ENCODE assay signal across 21 mouse cellular contexts in genomic region chr3:88975012-88975411, GRCm38 (mm10). TPM values are rescaled to one million over a fixed set of nuclear protein-coding genes. Genes with fewer than 3 reads are reported as not detected.
DNase-seq lines count a peak whose midpoint lies in the region; ATAC-seq lines count a peak whose summit lies in the region.
"Had no signal": no experiment of that assay in that cellular context is flagged by ENCODE, and none has a peak within 500 bp of the region (broad histone marks: within the 10 kb centered on the region; RNA-seq: fewer than 3 reads in every experiment).

No protein-coding gene starts in this region.

- peak overlapping the region; percentile 15; the same call in 1 of the 2 replicates for H3K27ac ChIP-seq in neural tube, embryonic 15.5 days (replicated peaks)
- peak overlapping the region; percentile 42 for H3K27ac ChIP-seq in forebrain, embryonic 15.5 days (replicated peaks)
- no peak overlapping the region for H3K27ac ChIP-seq in liver, embryonic 11.5 days (ENCODE audit: low read depth, low read length)
- H3K27ac ChIP-seq: embryonic facial prominence, embryonic 12.5 days; heart, adult 2 months; heart, embryonic 15.5 days; hindbrain, embryonic 13.5 days; intestine, embryonic 15.5 days had no signal

- WGBS in neural tube, embryonic 15.5 days: 72% methylated on average over 2 of the region's 2 CpGs
- 51% methylated on average over 2 of the region's 2 CpGs for WGBS in forebrain, embryonic 15.5 days
- 89% methylated on average over 2 of the region's 2 CpGs for whole genome bisulfite sequencing in liver, embryonic 11.5 days

- H3K9ac ChIP-seq in neural tube, embryonic 15.5 days (replicated peaks): no peak overlapping the region
- no peak overlapping the region for H3K9ac ChIP-seq in forebrain, embryonic 15.5 days (replicated peaks)
- H3K9ac ChIP-seq in liver, embryonic 11.5 days (ENCODE audit: low read depth, low read length): no peak overlapping the region
- H3K9ac ChIP-seq: embryonic facial prominence, embryonic 12.5 days; heart, embryonic 15.5 days; hindbrain, embryonic 13.5 days; intestine, embryonic 15.5 days had no signal

- DNase-seq in frontal cortex, postnatal 25 days (ENCODE audit: low spot score in 2 of 2): no peak
- DNase-seq in neural tube, embryonic 10.5 days (ENCODE audit: extremely low spot score, low spot score): no peak
- DNase-seq in liver, embryonic 11.5 days (ENCODE audit: low spot score): no peak
- DNase-seq in testis, postnatal 14 days (ENCODE audit: low spot score): no peak
- DNase-seq: adrenal gland, adult 8-10 months; adrenal gland, postnatal 36 days; cerebellum, adult 11 months; cerebellum, adult 8-10 months; cerebellum, postnatal 14 days; gastrocnemius, postnatal 14 days; heart, adult 2 months; heart, postnatal 14 days had no signal

- H3K4me2 ChIP-seq in neural tube, embryonic 15.5 days: no peak overlapping the region
- H3K4me2 ChIP-seq in forebrain, embryonic 15.5 days (replicated peaks): no peak overlapping the region
- no peak overlapping the region for H3K4me2 ChIP-seq in liver, embryonic 11.5 days
- H3K4me2 ChIP-seq: embryonic facial prominence, embryonic 12.5 days; heart, embryonic 11.5 days; heart, embryonic 15.5 days; hindbrain, embryonic 13.5 days; intestine, embryonic 15.5 days had no signal

- no peaks in the 10 kb centered on the region for H3K27me3 ChIP-seq in neural tube, embryonic 15.5 days (replicated peaks)
- H3K27me3 ChIP-seq in forebrain, embryonic 15.5 days: no peaks in the 10 kb centered on the region
- H3K27me3 ChIP-seq in liver, embryonic 11.5 days (replicated peaks; ENCODE audit: control insufficient read depth, insufficient read depth, low read length): no peaks in the 10 kb centered on the region
- H3K27me3 ChIP-seq: CH12.LX; embryonic facial prominence, embryonic 12.5 days; heart, embryonic 15.5 days; hindbrain, embryonic 13.5 days; intestine, embryonic 15.5 days had no signal

- no peaks in the 10 kb centered on the region for H3K9me3 ChIP-seq in neural tube, embryonic 15.5 days (replicated peaks)
- no peaks in the 10 kb centered on the region for H3K9me3 ChIP-seq in forebrain, embryonic 15.5 days
- 0 out of 2 replicates have a peak, but pooled peaks cover 2% of the 10 kb centered on the region for H3K9me3 ChIP-seq in liver, embryonic 11.5 days (ENCODE audit: control insufficient read depth, low read length)
- H3K9me3 ChIP-seq: embryonic facial prominence, embryonic 12.5 days; hindbrain, embryonic 13.5 days; intestine, embryonic 15.5 days had no signal

- H3K36me3 ChIP-seq in neural tube, embryonic 15.5 days: no peaks in the 10 kb centered on the region
- no peaks in the 10 kb centered on the region for H3K36me3 ChIP-seq in forebrain, embryonic 15.5 days
- peaks cover 2% of the 10 kb centered on the region; the same call in 1 of the 2 replicates for H3K36me3 ChIP-seq in liver, embryonic 11.5 days (ENCODE audit: control insufficient read depth, insufficient read depth, low read length)
- H3K36me3 ChIP-seq: embryonic facial prominence, embryonic 12.5 days; hindbrain, embryonic 13.5 days; intestine, embryonic 15.5 days had no signal

- H3K4me3 ChIP-seq in neural tube, embryonic 15.5 days (replicated peaks): no peak overlapping the region
- H3K4me3 ChIP-seq in forebrain, embryonic 15.5 days: no peak overlapping the region
- H3K4me3 ChIP-seq in liver, embryonic 11.5 days (ENCODE audit: low read depth, low read length): no peak overlapping the region
- H3K4me3 ChIP-seq: embryonic facial prominence, embryonic 12.5 days; heart, adult 2 months; heart, embryonic 15.5 days; hindbrain, embryonic 13.5 days; intestine, embryonic 15.5 days had no signal

- H3K4me1 ChIP-seq in neural tube, embryonic 15.5 days: peaks cover 17% of the 10 kb centered on the region; the same call in 1 of the 2 replicates
- H3K4me1 ChIP-seq in forebrain, embryonic 15.5 days: peaks cover 14% of the 10 kb centered on the region
- H3K4me1 ChIP-seq in liver, embryonic 11.5 days (replicated peaks; ENCODE audit: control insufficient read depth, insufficient read depth, low read length): no peaks in the 10 kb centered on the region
- H3K4me1 ChIP-seq: embryonic facial prominence, embryonic 12.5 days; heart, embryonic 15.5 days; intestine, embryonic 15.5 days had no signal

- ATAC-seq in frontal cortex, adult (ENCODE audit: low TSS enrichment): peak; percentile 9; the same call in 1 of the 2 replicates
- ATAC-seq in neural tube, embryonic 15.5 days (ENCODE audit: low FRiP score): no peak
- ATAC-seq in forebrain, embryonic 15.5 days (replicated peaks): no peak
- ATAC-seq in liver, embryonic 11.5 days (replicated peaks; ENCODE audit: low FRiP score): no peak
- ATAC-seq: intestine, embryonic 15.5 days had no signal

RNA-seq across cellular contexts. Expression of gene Dap3, which starts 24.0 kb away (rescaled TPM):
- 144 TPM in 2 replicates for polyA plus RNA-seq in neural tube, embryonic 15.5 days (2015; fragmentation: Nextera tagmentation; extraction: Ambion mirVana)
- 163 and 167 TPM in 2 replicates for polyA plus RNA-seq in forebrain, embryonic 15.5 days (2015; fragmentation: Nextera tagmentation; extraction: Ambion mirVana)
- 205 and 214 TPM in 2 replicates for polyA plus RNA-seq in liver, embryonic 11.5 days (2014; fragmentation: Nextera tagmentation; extraction: Ambion mirVana)

RNA-seq across cellular contexts. Expression of gene Ash1l, which starts 24.6 kb away (rescaled TPM):
- polyA plus RNA-seq in neural tube, embryonic 15.5 days (2015; fragmentation: Nextera tagmentation; extraction: Ambion mirVana): 19.1 and 19.4 TPM in 2 replicates
- 23.5 and 23.7 TPM in 2 replicates for polyA plus RNA-seq in forebrain, embryonic 15.5 days (2015; fragmentation: Nextera tagmentation; extraction: Ambion mirVana)
- polyA plus RNA-seq in liver, embryonic 11.5 days (2014; fragmentation: Nextera tagmentation; extraction: Ambion mirVana): 11.1 and 13.4 TPM in 2 replicates
